Mouse (Mus musculus) G1E (cell line): ENCODE measurements around the gene Gapvd1. TPM values are rescaled to one million over a fixed set of nuclear protein-coding genes. Genes with fewer than 3 reads are reported as not detected.
A peak's percentile ranks its signal among the peaks of the same experiment; 100 is the strongest.
"Not testable (repeated sequence)": the region's sequence is repeated elsewhere in the genome, so short reads cannot be mapped to it uniquely, and the experiment has no call there.

Experiments
- ATAC-seq: 2 replicates; pipeline ENCODE4 v1.8.0; 2016; ENCODE audit warnings: mild to moderate bottlenecking; ENCODE audit not compliant: insufficient number of reproducible peaks, poor library complexity, low FRiP score, severe bottlenecking; ENCODE audit errors: extremely low read depth
- DNase-seq: peaks from one replicate; pipeline ENCODE4 v3.0.0; 2012; ENCODE audit warnings: low spot score
- H3K27me3 ChIP-seq: 2 replicates; pipeline ENCODE4 v1.6.1; 2012; ENCODE audit warnings: mild to moderate bottlenecking, low read length, inconsistent platforms; ENCODE audit not compliant: insufficient read depth
- H3K36me3 ChIP-seq: replicated peaks from 2 replicates; pipeline ENCODE3; 2012; ENCODE audit warnings: mild to moderate bottlenecking, inconsistent platforms
- H3K4me1 ChIP-seq: 2 replicates; pipeline ENCODE4 v1.6.1; 2012; ENCODE audit warnings: low read depth, low read length, inconsistent platforms, mixed read lengths; ENCODE audit not compliant: insufficient read depth
- H3K4me3 ChIP-seq: 2 replicates; pipeline ENCODE4 v1.5.1; 2012; ENCODE audit warnings: low read depth, mild to moderate bottlenecking, inconsistent platforms, low read length, moderate library complexity, mixed read lengths
- H3K9me3 ChIP-seq: replicated peaks from 2 replicates; pipeline ENCODE4 v1.6.1; 2012; ENCODE audit warnings: inconsistent platforms
- CTCF ChIP-seq: IDR thresholded peaks from 2 replicates; pipeline ENCODE4 v1.5.1; 2012; ENCODE audit warnings: low read depth, low read length, inconsistent platforms, mixed read lengths
- GATA1 ChIP-seq: IDR thresholded peaks from 2 replicates; pipeline ENCODE4 v1.6.1; 2012; ENCODE audit warnings: borderline replicate concordance, low read length, inconsistent platforms, mixed read lengths
- GATA2 ChIP-seq: IDR thresholded peaks from 2 replicates; pipeline ENCODE4 v1.6.1; 2012; ENCODE audit warnings: low read depth, low read length, inconsistent platforms, borderline replicate concordance
- POLR2AphosphoS5 ChIP-seq: IDR thresholded peaks from 2 replicates; pipeline ENCODE4 v1.6.1; 2012; ENCODE audit warnings: low read depth, low read length, inconsistent platforms; ENCODE audit not compliant: insufficient replicate concordance
- TAL1 ChIP-seq: conservative IDR thresholded peaks from 2 replicates; pipeline ENCODE4 v1.6.1; 2012; ENCODE audit warnings: low read depth, low read length, inconsistent platforms, mixed read lengths
- polyA plus RNA-seq: library from polyadenylated mRNA; stranded (reverse); fragments of >175 nt; gene quantifications from 2 replicates; pipeline ENCODE4 v1.2.3, GENCODE M21; 2012
- total RNA-seq, 2 experiments: library from RNA; stranded (forward) in 1 of 2; stranded (reverse) in 1 of 2; fragments of 200-1000 nt in 1 of 2; fragments of >200 nt in 1 of 2; fragmentation: Nextera tagmentation in 1 of 2; gene quantifications; 2 replicates each; pipeline ENCODE4 v1.2.3; 2014 to 2017

Gapvd1 gene
- total and polyA plus RNA-seq, 3 experiments = 23.5 to 102 (median 95.0) TPM

GRCm38 (mm10) chr2:34771368-34772226, 16.6 kb upstream of the Gapvd1 start, which contains the start of gene Hspa5:
TSS of gene Hspa5 (plus strand) at chr2:34771970.
- Histone ChIP-seq H3K9me3 (no peaks in the 10 kb centered on the region), H3K36me3 (peaks cover 54% of the 10 kb centered on the region), H3K27me3 (no peaks in the 10 kb centered on the region), H3K4me1 (peaks cover 37% of the 10 kb centered on the region), H3K4me3 (peak within 1 kb of the TSS; percentile 98)
- ATAC-seq = peak; percentile 97
- TF ChIP-seq CTCF = no peak
- peak; percentile 99 for TF ChIP-seq POLR2AphosphoS5
- no peak for TF ChIP-seq TAL1
- no peak for TF ChIP-seq GATA2
- TF ChIP-seq GATA1 = no peak
- DNase-seq = peak; percentile 99

GRCm38 (mm10) chr2:34770951-34771350, 15.9 kb upstream of the Gapvd1 start:
- peak overlapping the region; percentile 98 for H3K4me3 ChIP-seq
- no peak for ATAC-seq
- no peaks in the 10 kb centered on the region for H3K27me3 ChIP-seq
- no peak for TF ChIP-seq POLR2AphosphoS5
- no peak for TF ChIP-seq GATA2
- no peak for TF ChIP-seq CTCF
- TF ChIP-seq TAL1 = no peak
- TF ChIP-seq GATA1 = no peak
- H3K9me3 ChIP-seq = no peaks in the 10 kb centered on the region
- DNase-seq = no peak
- peaks cover 48% of the 10 kb centered on the region for H3K36me3 ChIP-seq
- H3K4me1 ChIP-seq = peaks cover 33% of the 10 kb centered on the region

GRCm38 (mm10) chr2:34770049-34770448, 15.0 kb upstream of the Gapvd1 start:
- DNase-seq (no peak), ATAC-seq (no peak)
- TF ChIP-seq TAL1 (no peak), POLR2AphosphoS5 (no peak), GATA1 (no peak), CTCF (no peak), GATA2 (no peak)
- H3K9me3 ChIP-seq = no peaks in the 10 kb centered on the region
- H3K4me1 ChIP-seq = peaks cover 26% of the 10 kb centered on the region
- H3K4me3 ChIP-seq = no peak overlapping the region; the same call in 1 of the 2 replicates
- peaks cover 39% of the 10 kb centered on the region for H3K36me3 ChIP-seq
- H3K27me3 ChIP-seq = no peaks in the 10 kb centered on the region

GRCm38 (mm10) chr2:34764801-34765200, 9.8 kb upstream of the Gapvd1 start:
- no peak for DNase-seq
- Histone ChIP-seq H3K36me3 (peaks cover 9% of the 10 kb centered on the region), H3K9me3 (peaks cover 5% of the 10 kb centered on the region), H3K4me1 (peaks cover 18% of the 10 kb centered on the region), H3K27me3 (no peaks in the 10 kb centered on the region), H3K4me3 (no peak overlapping the region)
- ATAC-seq = no peak
- no peak for TF ChIP-seq POLR2AphosphoS5

- ATAC-seq = no peak
- Histone ChIP-seq H3K9me3 (peaks cover 5% of the 10 kb centered on the region), H3K36me3 (no peaks in the 10 kb centered on the region), H3K27me3 (no peaks in the 10 kb centered on the region), H3K4me1 (peaks cover 18% of the 10 kb centered on the region), H3K4me3 (no peak overlapping the region)
- no peak for DNase-seq
- TF ChIP-seq GATA1 (no peak), GATA2 (no peak)
Observed at GRCm38 (mm10) chr2:34762872-34763271, 7.8 kb upstream of the Gapvd1 start.

GRCm38 (mm10) chr2:34762174-34762573, 7.1 kb upstream of the Gapvd1 start:
- DNase-seq = no peak
- no peaks in the 10 kb centered on the region for H3K27me3 ChIP-seq
- H3K4me3 ChIP-seq = no peak overlapping the region
- TF ChIP-seq GATA2 = no peak
- peak; percentile 61 for TF ChIP-seq TAL1
- TF ChIP-seq POLR2AphosphoS5 = no peak
- no peak for TF ChIP-seq CTCF
- no peak for TF ChIP-seq GATA1
- ATAC-seq = peak; percentile 84
- peaks cover 18% of the 10 kb centered on the region for H3K4me1 ChIP-seq
- peaks cover 5% of the 10 kb centered on the region for H3K9me3 ChIP-seq
- H3K36me3 ChIP-seq = no peaks in the 10 kb centered on the region

GRCm38 (mm10) chr2:34761272-34761671, 6.2 kb upstream of the Gapvd1 start:
- peaks cover 18% of the 10 kb centered on the region for H3K4me1 ChIP-seq
- not testable (repeated sequence) for H3K9me3 ChIP-seq, ATAC-seq, H3K4me3 ChIP-seq, DNase-seq, H3K27me3 ChIP-seq, H3K36me3 ChIP-seq
